Mouse (Mus musculus) cerebellum, postnatal 4 days (tissue): Measurements from ENCODE around the gene Mcf2l.

Source experiments
- DNase-seq, 2 experiments: peaks; one replicate each; pipeline ENCODE4 v3.0.0; 2022; ENCODE audit warnings: low spot score in 2 of 2, mixed read lengths in 1 of 2

Gene Mcf2l

DNA sequence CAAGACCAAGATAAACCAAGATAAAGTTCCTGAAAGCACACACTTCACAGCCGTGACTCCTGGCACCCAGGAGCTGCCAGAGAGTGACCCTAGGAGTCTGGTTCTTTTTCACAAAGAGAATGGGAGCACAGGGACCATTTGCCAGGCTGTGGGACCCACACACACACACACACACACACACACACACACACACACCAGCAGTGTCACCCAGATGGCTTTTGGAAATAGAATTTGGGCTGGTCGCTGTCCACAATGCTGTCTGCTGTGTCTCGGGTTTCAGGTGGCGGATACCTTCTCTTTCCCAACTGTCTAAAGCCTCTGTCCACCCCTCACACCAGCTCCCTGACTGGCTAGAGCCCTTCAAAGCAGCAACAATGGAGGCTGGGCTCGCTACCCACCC, 120.9 kb downstream of the Mcf2l start:
- no peak for DNase-seq

DNA sequence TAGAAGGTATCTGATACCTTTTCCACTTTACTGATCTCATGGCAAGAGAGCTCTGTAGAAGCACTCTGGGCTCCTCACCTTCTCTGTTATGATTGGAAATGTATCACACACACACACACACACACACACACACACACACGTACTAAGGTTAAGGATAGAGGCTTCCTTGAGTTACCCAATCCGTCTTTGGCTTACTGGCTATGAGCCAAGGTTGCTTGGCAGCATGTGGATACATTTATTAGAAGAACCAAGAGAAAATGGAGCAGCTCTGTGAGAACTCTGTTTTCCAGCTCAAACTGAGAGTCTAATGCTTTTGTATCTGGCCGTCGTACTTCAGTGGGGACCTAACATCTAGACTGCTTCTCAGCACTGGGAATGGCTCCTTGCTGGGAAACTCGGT, 121.9 kb downstream of the Mcf2l start:
- DNase-seq, result no peak

DNA sequence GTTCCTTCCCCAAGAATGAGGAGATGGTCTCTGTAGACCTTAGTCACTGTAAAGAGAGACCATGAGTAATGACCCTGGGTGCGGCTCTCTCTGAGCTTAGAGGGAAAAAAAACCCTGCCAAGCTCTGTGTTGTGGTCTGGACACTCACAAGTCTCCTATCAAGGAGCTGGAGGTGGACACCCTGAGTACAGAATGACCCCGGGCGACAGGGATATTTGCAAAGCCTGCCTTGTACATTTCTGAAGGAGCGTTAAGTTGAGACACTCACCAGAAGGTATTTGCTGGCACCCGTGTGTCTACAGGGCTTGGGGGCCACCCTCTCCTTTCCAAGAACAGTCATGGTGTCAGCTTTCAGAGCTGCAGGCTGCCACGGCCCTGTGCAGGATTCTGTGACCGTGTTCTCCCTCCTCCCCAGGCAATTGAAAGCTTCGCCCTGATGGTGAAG, 123.2 kb downstream of the Mcf2l start:
- no peak for DNase-seq

DNA sequence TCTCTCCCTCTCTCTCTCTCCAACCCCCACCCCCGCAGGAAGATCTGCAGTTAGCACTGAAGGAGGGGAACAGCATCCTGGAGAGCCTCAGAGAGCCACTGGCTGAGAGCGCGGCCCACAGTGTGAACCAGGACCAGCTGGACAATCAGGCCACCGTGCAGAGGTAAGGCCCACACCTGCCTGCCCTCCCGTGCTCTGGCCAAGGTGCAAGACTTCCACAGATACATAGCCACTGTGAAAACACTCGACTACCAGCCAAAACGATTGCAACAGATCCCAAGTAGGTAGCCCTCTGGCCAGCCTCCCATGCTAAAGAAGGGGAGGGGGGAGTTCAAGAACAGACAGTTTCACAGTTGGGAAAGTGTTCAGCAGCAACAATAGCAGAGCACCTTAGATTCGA, 124.7 kb downstream of the Mcf2l start:
- DNase-seq, result no peak

DNA sequence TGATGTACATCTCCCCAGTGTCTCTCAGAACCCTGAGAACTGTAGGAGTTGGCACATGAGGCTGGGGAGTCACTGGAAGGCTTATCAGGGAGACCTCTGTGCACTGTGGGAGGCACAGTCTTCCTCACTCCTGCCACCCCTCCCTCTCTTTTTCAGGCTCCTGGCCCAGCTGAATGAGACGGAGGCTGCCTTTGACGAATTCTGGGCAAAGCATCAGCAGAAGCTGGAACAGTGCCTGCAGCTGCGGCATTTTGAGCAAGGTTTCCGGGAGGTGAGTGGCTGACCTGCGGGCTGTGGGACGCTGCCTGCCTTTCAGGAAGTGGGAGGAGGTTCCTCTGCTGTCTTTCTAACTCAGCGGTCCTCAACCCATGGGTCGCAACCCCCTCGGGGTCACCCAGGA, 126.2 kb downstream of the Mcf2l start:
- DNase-seq, result no peak

DNA sequence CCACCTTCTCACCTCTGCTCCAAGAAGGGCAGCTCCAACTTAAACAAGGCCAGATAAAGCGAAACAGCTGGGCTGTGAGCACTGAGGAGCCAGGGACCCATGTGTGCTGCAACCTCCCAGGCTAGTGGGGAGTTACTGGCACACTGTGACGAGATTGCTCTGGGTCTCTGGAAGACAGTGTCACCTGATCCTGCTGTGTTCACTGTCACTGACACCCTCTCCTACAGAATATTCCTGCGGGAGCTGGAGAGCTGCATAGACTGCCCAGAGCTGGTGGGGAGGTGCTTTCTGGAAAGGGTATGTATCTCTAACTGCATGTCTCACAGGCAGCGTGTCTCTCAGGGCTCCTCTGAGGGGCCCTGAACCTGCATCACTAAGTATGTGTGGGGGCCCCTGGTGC, 133.9 kb downstream of the Mcf2l start:
- DNase-seq, result no peak

DNA sequence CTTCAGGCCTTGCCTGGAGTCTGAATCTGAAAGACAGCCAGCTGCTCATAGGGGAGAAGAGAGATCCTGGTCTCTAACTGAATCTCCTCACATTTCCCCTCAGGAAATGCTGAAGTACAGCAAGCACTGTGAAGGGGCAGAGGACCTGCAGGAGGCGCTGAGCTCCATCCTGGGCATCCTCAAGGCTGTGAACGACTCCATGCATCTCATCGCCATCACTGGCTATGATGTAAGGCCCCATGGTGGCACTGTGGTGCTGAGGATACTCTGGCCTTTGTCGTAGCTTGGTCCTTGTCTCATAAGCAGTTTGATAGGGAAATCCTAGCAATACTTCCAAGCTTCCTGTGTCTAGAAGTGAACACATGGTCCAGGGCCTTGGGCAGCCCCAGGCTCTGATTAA, 136.7 kb downstream of the Mcf2l start:
- DNase-seq, result no peak

DNA sequence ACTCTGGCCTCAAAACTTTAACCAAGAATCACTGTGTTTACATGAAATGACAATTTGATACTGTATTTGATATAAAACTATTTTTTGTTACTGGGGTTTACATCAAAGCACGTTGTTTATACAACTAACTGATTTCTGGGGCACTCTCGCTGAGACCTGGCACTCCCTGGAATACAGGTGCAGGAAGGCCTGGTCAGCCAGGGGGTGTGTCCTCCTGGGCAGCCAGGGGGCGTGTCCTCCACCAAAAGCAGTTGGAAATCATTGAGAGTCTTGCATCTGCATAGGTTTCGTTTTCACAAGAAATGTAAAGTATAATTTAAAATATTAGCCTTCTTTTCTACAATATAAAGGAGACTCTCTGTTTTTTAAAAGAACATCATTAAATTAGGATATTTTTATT, 146.0 kb downstream of the Mcf2l start:
- DNase-seq, result no peak

DNA sequence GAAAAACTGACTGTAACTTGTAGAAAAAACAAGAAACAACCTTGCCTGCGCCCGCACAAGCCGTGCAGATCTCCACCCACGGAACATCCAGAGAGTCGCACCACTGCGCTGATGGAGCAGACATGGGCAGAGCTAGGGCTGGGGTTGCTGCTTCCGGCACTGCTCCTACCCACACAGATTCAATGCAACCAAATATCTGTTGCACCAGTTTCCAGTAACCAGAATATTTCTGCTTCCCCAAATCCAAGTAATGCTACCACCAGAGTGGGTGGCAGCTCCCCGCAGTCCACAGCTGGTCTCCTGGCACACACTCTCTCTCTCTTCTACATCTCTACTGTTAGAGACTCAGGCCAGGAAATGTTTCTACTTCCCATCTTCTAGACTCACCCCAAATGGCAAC, 148.2 kb downstream of the Mcf2l start:
- DNase-seq, result no peak

DNA sequence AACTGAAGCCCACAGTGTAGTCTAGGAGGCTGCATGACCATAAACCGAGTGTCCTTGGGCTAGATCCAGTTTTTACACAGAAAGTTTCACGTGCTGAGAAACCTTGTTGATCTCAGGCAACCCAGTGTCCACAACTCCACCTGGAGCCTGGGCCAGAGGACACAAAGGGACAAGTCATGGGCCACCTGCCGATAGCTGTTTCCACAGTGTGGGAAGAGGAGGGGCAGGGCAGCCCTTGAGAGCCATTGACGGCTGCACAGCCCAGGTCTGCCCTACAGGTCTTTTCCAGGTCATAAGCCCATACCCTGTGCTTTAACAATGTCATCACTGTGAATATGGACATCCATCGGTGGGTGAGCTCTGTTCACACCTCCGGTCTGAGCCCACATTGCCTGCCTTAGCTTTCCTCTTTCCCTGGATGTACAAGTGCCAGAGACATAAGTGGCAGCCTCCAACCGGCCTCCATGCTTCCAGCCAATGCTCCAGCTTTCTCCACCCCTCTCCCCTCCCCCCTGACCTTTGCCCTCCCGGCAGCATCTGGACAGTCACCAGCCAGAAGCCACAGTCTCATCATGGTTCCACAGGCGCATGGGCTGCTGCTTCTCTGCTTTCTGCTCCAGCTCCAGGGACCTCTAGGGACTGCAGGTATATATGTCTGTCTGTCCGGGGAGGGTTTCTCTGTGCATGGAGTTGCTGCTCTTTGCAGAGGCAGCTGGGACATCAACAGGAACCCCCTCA, 152.1 kb downstream of the Mcf2l start, which contains the start of gene F7:
F7 (plus strand) TSS at position 548 of the 738 bp plus-strand sequence.
- no peak for DNase-seq

DNA sequence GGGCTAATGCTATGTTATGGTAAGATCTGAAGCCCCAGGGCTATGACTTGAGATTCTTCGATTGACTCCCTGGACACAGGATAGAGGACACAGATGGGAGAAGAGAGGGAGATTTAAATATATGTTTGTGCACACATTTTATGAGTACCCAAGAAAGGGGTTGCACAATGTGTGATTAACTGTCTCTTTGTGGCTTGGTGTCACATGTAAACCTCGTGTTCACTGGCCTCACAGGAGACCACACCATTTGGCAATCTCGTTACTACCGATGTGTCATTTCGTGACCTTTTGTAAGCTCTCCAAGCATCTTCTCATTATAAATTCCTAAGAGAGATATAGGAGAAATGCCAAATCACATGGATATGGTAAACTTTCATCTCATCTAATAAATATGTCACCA, 154.0 kb downstream of the Mcf2l start:
- no peak for DNase-seq

DNA sequence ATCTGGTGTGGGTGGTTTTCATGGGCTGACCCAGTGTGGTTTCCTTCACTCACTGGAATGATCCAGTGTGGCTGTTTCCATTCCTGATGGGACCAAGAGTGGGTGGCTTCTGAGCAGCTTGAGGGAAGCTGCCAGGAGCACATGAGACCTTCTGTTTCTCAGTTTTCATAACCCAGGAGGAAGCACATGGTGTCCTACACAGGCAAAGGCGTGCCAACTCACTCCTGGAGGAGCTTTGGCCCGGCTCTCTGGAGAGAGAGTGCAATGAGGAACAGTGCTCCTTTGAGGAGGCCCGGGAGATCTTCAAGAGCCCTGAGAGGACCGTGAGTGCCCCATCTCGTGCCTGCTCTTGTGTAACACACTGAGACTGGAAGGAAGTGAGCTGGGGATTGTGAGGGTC, 154.9 kb downstream of the Mcf2l start:
- DNase-seq, result no peak

DNA sequence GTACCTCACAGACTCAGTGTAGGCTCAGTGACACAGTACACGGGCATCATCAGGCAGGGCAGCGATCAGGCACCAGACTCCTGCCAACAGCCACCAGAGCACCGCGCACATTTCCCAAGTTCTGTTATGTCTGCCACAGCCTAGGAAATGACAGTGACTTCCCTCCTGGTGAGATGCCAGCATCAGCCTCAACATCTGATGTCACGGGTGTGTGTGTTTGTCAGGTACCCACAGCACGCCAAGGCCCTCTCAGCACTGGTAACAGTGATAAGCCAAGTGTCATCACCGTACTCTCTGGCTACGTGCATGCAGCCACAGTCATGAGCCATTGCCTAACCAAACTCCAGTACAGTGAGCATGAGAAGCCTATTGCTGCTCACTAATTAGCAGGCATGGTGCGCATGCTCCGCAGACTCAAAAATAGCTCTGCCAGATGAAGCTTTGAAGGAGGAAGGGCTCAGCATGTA, 162.8 kb downstream of the Mcf2l start:
- DNase-seq, result no peak

DNA sequence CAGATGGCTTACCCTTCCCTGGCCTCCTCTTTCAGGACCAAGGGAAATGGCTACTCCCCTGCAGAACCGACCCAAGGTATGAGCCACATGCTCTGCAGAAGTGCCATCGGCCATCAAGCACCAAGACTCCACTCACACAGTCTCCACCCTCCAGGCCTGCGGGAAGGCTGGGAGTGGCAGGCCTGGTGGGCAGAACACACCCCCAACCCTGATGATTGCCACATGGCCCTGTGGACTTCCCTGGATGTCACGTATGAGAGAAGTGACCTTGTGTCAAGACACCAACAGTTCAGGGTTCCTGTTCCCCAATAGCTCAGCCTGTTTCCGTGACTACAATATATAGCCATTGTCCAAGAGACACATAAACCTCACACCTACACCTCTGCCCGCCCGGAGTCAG, 163.4 kb downstream of the Mcf2l start, which contains the start of gene F10:
F10 (plus strand) TSS at position 294 of the 400 bp plus-strand sequence.
- no peak for DNase-seq

DNA sequence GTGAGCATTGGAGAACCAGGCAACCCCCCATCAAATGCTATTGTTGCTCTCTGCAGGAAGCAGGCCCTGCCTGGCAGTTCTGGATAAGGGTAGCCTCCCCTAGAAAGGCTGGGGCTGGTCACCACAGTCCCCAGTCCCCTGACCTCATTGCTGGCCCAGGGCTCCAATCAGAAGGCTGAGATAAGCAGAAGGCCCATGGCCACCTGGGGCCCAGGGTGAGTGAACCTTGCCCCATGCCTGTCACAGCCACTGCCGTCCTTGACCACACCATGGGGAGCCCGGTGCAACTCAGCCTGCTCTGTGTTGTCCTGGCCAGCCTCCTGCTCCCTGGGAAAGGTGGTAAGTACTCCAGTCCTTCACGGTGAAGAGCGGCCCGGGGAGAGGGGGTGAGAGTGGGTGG, 164.0 kb downstream of the Mcf2l start:
- no peak for DNase-seq

DNA sequence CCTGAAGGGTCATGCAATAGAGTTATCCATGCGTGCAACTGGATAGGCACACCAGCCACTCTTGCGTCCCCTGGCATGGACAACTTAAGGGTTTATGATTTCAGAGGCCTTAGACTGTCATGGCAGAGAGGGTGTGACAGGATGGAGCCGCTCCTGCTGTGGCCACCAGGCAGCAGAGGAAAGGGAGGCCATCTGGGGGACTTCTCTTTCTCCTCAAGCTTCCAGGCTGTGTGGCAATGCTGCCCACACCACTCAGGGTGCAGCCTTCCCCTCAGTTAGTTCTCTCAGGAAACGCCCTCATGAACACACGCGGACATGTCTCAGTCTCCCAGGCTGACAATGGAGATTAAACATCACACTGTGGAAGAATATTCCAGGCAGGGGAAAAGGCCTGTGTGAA, 165.4 kb downstream of the Mcf2l start:
- no peak for DNase-seq

DNA sequence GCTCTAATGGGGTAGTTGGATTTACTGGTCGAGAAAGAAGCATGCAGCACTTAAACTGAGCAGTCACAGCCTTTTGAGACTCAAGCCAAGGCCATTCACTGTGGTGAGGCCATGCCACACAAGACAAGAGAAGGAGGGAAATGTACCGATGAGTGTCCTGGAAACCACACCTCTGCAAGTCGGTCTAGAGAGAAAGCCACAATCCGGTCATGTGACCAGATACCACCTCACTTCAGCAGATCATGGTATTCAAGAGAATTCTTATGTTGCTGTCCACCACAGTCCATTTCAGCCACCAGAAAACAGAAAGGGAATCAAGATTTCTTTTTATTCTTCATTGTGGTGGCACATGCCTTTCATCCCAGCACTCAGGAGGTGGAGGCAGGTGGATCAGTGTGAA, 167.9 kb downstream of the Mcf2l start:
- DNase-seq, result no peak

DNA sequence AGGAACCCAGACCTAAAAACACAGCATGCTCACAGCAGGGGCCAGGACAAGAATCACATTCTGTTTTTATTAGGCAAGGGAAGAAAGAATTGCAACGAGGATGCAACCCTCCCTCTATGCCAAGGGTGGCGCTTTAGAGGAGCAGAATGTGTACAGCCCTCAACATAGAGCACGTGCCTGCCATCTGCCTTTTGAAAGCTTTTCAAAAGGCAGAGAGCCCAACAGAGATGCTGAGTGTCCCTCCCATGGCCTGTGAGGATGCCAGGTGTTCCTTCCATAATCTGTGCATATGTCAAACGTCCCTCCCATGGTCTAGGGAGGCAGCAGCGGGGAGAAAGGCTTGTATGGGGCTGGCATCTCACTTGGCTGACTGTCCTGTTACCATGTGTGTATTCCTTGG, 174.0 kb downstream of the Mcf2l start:
- DNase-seq, result no peak

DNA sequence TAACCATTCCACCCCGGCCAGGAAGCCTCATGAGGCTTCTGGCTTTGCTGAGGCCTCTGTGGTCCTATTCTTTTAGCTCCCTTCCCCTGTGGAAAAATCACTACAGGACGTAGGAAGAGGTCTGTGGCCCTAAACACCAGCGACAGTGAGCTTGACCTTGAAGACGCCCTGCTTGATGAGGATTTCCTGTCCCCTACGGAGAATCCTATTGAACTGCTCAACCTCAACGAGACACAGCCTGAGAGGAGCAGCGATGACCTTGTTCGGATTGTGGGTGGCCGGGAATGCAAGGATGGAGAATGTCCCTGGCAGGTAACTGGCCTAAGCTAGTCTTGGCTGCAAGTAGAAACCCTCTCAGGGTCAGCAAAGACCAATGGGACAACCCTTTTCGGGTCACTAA, 176.9 kb downstream of the Mcf2l start:
- no peak for DNase-seq

DNA sequence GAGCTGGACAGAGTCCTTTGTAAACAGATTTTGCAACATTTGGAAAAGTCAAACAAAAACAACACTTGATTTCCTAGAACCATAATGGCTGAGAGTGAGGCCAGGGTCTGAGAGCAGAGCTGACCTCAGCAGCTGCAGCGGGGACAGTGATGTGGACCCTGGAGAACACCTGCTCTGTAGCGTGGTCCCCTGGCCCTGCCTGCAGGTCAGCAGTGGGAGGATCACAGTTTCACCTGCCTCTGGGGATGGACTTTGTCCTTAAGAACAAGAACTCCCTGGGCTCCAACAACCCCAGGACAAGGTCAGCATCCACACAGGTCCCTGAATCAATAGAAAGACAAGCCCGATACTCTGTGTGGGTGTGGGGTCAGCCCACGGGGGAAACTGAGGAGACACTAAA, 183.7 kb downstream of the Mcf2l start:
- DNase-seq, result no peak

DNA sequence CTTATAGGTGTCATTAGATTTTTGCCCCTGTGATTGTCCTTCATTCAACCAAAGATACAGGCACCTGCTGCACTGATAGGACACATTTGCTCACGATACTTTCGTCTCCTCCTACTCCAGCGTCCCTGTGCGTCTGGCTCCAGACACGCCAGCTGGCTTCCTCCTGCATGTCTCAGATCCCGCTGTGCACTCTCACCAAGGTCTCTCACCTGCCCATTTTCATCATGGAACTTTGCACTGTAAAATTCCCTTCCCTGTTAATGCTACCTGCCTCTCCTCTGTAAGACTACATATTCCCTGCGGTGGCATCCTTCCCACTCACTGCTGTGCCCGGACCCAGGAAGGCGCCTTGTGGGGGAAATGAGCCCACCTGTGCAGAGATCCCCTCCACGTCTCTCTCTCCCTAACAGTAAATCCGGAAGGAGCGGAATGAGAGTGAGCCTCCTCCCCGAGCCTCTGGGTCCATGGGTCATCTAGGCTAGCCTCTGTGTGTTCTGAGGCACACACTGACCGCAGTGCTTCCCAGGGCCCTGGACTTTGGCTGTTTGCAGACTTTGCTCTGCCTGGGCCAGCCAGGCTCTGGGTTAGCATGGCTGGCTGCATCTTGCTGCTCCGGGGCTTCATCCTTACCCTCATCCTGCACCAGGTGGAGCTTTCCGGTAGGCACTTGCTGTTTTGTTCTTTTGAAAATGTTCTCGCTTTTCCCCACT, 187.0 kb downstream of the Mcf2l start, which contains the start of gene Proz:
Proz (plus strand) TSS at position 474 of the 710 bp plus-strand sequence.
- no peak for DNase-seq

DNA sequence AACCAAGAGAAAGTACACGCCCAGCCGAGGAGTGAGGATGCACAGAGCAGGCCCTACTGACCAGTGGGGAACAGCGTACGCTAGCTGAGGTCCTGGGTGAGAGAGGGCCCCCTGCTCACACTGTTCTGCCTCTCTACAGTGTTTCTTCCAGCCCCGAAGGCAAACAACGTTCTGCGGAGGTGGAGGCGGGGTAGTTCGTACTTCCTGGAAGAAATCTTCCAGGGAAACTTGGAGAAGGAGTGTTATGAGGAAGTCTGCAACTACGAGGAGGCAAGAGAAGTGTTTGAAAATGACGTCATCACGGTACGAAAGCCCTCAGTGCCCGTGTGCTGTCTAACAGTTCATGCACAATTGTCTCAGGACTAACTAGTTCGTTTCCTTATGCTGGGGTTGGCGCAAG, 189.5 kb downstream of the Mcf2l start:
- no peak for DNase-seq
